Mouse (Mus musculus) 3T3-L1 (cell line): Measurements from ENCODE around the gene Gm29289.
"Not testable (repeated sequence)": the region's sequence is repeated elsewhere in the genome, so short reads cannot be mapped to it uniquely, and the experiment has no call there.

ENCODE experiments used
- DNase-seq: peaks from one replicate; pipeline ENCODE4 v3.0.0-alpha.2; 2015; ENCODE audit warnings: low read depth, low spot score

The Gm29289 gene

DNA sequence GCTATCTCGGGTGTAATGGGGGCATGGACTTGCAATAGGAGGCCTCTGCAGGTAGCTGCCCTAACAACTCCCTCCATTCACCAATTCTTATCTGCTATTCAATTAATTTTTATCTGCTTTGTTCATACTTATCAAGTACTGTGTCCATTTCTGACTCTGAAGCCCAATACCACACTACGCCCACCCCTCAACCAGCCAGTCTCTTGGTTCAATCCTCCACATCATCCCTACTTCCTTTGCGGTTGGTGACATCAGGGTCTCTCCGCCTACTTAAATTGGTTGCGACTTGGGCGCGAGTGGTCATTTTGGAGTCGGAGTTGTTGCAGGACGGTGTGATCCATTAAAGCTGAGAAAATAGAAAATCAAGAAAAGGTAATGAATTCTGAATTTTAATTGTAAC lies at the start of gene Gm29289:
Gm29289 (plus strand) TSS at position 301 of the 400 bp plus-strand sequence.
- DNase-seq, result not testable (repeated sequence)

DNA sequence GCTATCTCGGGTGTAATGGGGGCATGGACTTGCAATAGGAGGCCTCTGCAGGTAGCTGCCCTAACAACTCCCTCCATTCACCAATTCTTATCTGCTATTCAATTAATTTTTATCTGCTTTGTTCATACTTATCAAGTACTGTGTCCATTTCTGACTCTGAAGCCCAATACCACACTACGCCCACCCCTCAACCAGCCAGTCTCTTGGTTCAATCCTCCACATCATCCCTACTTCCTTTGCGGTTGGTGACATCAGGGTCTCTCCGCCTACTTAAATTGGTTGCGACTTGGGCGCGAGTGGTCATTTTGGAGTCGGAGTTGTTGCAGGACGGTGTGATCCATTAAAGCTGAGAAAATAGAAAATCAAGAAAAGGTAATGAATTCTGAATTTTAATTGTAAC lies 31.7 kb upstream of the Gm29289 start, which contains the start of gene Gm10352:
Gm10352 (plus strand) TSS at position 301 of the 400 bp plus-strand sequence.
- not testable (repeated sequence) for DNase-seq
